In the genomic region with DNA sequence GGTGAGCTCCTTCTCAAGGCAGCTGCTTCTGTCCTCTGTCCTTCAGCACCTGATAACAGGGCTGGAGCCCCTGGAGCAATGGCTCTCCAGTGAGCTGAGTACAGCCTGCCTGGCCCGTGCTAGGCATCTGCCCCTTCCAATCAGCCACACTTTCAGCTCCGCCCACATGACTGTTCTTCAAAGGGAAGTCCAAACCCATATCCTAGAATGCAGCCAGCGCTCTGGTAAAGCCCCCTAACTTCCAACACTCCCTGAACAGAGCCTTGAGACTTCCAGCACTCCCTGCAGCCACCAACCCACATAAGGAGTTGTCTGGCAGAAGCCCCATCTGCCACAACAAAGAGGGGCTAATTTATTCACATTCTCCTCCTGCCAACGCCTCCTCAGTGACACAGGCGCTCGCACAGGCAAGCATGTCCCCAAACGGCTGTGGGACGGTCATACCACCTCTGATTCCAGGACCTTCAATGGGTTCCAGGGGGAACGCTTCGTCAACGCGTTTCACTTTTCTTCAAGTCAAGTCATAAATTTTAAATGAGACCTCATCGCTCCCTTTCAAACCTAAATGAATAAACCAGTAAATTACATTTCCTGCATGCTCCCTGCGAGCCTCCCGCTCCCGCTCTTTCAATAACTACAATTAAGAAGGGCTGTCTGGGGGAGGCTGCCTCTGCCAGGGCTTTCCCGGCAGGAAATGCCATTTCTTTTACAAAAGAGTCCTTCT, we compare ENCODE assay signal across 8 mouse cellular contexts. TPM values are rescaled to one million over a fixed set of nuclear protein-coding genes. Genes with fewer than 3 reads are reported as not detected.
DNase-seq lines count a peak whose midpoint lies in the region; ATAC-seq and TF ChIP-seq lines count a peak whose summit lies in the region.

No protein-coding gene starts in this region.

- H3K27me3 ChIP-seq in splenic B cell, adult 2 months (ENCODE audit: control insufficient read depth, insufficient read depth, low read length, poor library complexity, severe bottlenecking): no peaks in the 10 kb centered on the region

- no peak for TF ChIP-seq CTCF in cortical plate, adult 2 months (IDR thresholded peaks at IDR 0.05; ENCODE audit: extremely low read depth, insufficient read depth, low read length)

- H3K27ac ChIP-seq in cortical plate, adult 2 months (ENCODE audit: insufficient read depth, low read length): no peak overlapping the region

- peak; percentile 46 for DNase-seq in adrenal gland, postnatal 14 days
- DNase-seq in adrenal gland, adult 8-10 months: no peak
- peak; percentile 25 to 28 for DNase-seq in heart, adult 9 months (ENCODE audit: low spot score in 2 of 2)
- peak; percentile 50 to 58 for DNase-seq in layer of hippocampus, postnatal 14 days (ENCODE audit: low spot score in 2 of 2)
- peak; percentile 43 to 44 for DNase-seq in lung, postnatal 4 days
- peak; percentile 20 for DNase-seq in splenic B cell, adult 2 months (ENCODE audit: low read depth, low spot score)

- 0 out of 2 replicates have a peak, but pooled peaks cover 1% of the 10 kb centered on the region for H3K4me1 ChIP-seq in cortical plate, adult 2 months (ENCODE audit: control insufficient read depth, insufficient read depth, low read length)

- H3K4me3 ChIP-seq in cortical plate, adult 2 months (ENCODE audit: insufficient read depth, low read length): 0 out of 2 replicates have a peak overlapping the region, but pooled peaks have one; percentile 4

- ATAC-seq in cerebellum, adult (ENCODE audit: insufficient number of reproducible peaks, low FRiP score, low TSS enrichment): no peak

- no peak for TF ChIP-seq POLR2A in cortical plate, adult 2 months (IDR thresholded peaks at IDR 0.05; ENCODE audit: extremely low read depth, insufficient read depth, low read length)

- no peaks in the 10 kb centered on the region for H3K36me3 ChIP-seq in splenic B cell, adult 2 months (ENCODE audit: control insufficient read depth, insufficient read depth, low read length, poor library complexity, severe bottlenecking)

RNA-seq across cellular contexts. Expression of a gene that starts 7.4 kb away (rescaled TPM):
- not detected in 2 replicates for total RNA-seq in adrenal gland, postnatal 14 days (2021)
- total RNA-seq in adrenal gland, adult 8-10 months (2022): under 1 TPM; 0.20 to 0.67 (median 0.26) TPM
- 1.2 and 1.5 TPM in 2 replicates for polyA plus RNA-seq in cortical plate, adult 2 months (2012; rRNA removed)
- total RNA-seq in layer of hippocampus, postnatal 14 days (2021): 10 to 100 TPM; 37.1 to 43.7 TPM

RNA-seq across cellular contexts. Expression of a gene that starts 20.5 kb away (rescaled TPM):
- 10.2 and 34.6 TPM in 2 replicates for total RNA-seq in adrenal gland, postnatal 14 days (2021)
- total RNA-seq in adrenal gland, adult 8-10 months (2022): 10 to 100 TPM; 39.2 to 46.2 (median 41.9) TPM
- polyA plus RNA-seq in cortical plate, adult 2 months (2012; rRNA removed): 7.2 and 7.7 TPM in 2 replicates
- total RNA-seq in layer of hippocampus, postnatal 14 days (2021): 10 to 100 TPM; 11.0 to 16.0 TPM

RNA-seq across cellular contexts. Expression of a gene that starts 29.1 kb away (rescaled TPM):
- 0.56 and 7.0 TPM in 2 replicates for total RNA-seq in adrenal gland, postnatal 14 days (2021)
- under 1 TPM; 0.31 to 0.58 (median 0.49) TPM for total RNA-seq in adrenal gland, adult 8-10 months (2022)
- polyA plus RNA-seq in cortical plate, adult 2 months (2012; rRNA removed): 0.02 TPM in 1 of 2 replicates, not detected in the other
- not detected for total RNA-seq in layer of hippocampus, postnatal 14 days (2021)

Comparison
In these comparisons a context has a peak if more than half of its experiments do, and no peak if none do; other contexts are left out.
1. RNA of a gene that starts 7.4 kb away (total RNA-seq): 37.1 to 43.7 TPM in layer of hippocampus, postnatal 14 days; not detected in adrenal gland, postnatal 14 days and 0.20 to 0.67 TPM in adrenal gland, adult 8-10 months; every median in the first group is over 10 times any median in the second.